Mouse (Mus musculus) liver, postnatal 0 days (tissue): ENCODE data around the gene Itga3. TPM values are rescaled to one million over a fixed set of nuclear protein-coding genes. Genes with fewer than 3 reads are reported as not detected.

Experiments
- ATAC-seq: fragments of 200-750 bp; cut with Nextera tagmentation; 2 replicates; pipeline ENCODE4 v1.8.0; 2017; ENCODE audit warnings: mild to moderate bottlenecking, moderate library complexity
- DNase-seq: peaks from one replicate; pipeline ENCODE4 v3.0.0-alpha.2; 2016
- H3K27ac ChIP-seq: fragments of 300-500 bp; sonication (generic); 2 replicates; pipeline ENCODE4 v1.5.1; 2014; ENCODE audit warnings: antibody characterized with exemption, moderate library complexity, mild to moderate bottlenecking, low read depth
- H3K27me3 ChIP-seq: fragments of 300-500 bp; sonication (generic); 2 replicates; pipeline ENCODE4 v1.6.1; 2014; ENCODE audit warnings: low read length, control low read depth, mixed read lengths; ENCODE audit not compliant: insufficient read depth
- H3K36me3 ChIP-seq: fragments of 300-500 bp; sonication (generic); replicated peaks from 2 replicates; pipeline ENCODE4 v1.6.1; 2014; ENCODE audit warnings: mild to moderate bottlenecking, control low read depth, low read length, moderate library complexity, mixed read lengths; ENCODE audit not compliant: insufficient read depth
- H3K4me1 ChIP-seq: fragments of 300-500 bp; sonication (generic); 2 replicates; pipeline ENCODE4 v1.6.1; 2014; ENCODE audit warnings: antibody characterized with exemption, mild to moderate bottlenecking, control low read depth; ENCODE audit not compliant: insufficient read depth
- H3K4me2 ChIP-seq: fragments of 300-500 bp; sonication (generic); 2 replicates; pipeline ENCODE4 v1.6.1; 2014; ENCODE audit warnings: low read depth, mild to moderate bottlenecking, low read length, moderate library complexity, mixed read lengths
- H3K4me3 ChIP-seq: fragments of 300-500 bp; sonication (generic); 2 replicates; pipeline ENCODE4 v1.5.1; 2014; ENCODE audit warnings: low read depth, low read length
- H3K9ac ChIP-seq: fragments of 300-500 bp; sonication (generic); replicated peaks from 2 replicates; pipeline ENCODE4 v1.6.1; 2014; ENCODE audit warnings: mild to moderate bottlenecking, moderate library complexity
- H3K9me3 ChIP-seq: fragments of 300-500 bp; sonication (generic); 2 replicates; pipeline ENCODE4 v1.6.1; 2016; ENCODE audit warnings: mild to moderate bottlenecking, control low read depth, low read length, mixed read lengths
- CTCF ChIP-seq: sonication (generic); IDR thresholded peaks from 2 replicates; pipeline ENCODE4 v1.5.1; 2016; ENCODE audit warnings: antibody characterized with exemption, low read depth
- EP300 ChIP-seq: IDR thresholded peaks from 2 replicates; pipeline ENCODE4 v1.6.1; 2016; ENCODE audit warnings: antibody characterized with exemption, low read depth, mild to moderate bottlenecking
- WGBS: fragments of 180-500 bp; shearing (Covaris S2); extraction: QIAGEN DNeasy Blood & Tissue Kit; methylation state at CpG from one replicate; pipeline ENCODE4 v1.1.7; 2014; ENCODE audit not compliant: insufficient replicate concordance; 5-methylcytosine and 5-hydroxymethylcytosine counted together
- polyA plus RNA-seq: library from polyadenylated mRNA; unstranded; fragments of >200 nt; fragmentation: Nextera tagmentation; extraction: Ambion mirVana; gene quantifications from 2 replicates; pipeline ENCODE4 v1.2.1, GENCODE M21; 2015

The Itga3 gene
- polyA plus RNA-seq, 1 experiment from 2014 or later, result 1.0 TPM

- DNase-seq (no peak), ATAC-seq (no peak)
Measured at GRCm38 (mm10) chr11:95032945-95033344, 43.7 kb downstream of the Itga3 start.

GRCm38 (mm10) chr11:95027850-95028470 lies 48.6 kb downstream of the Itga3 start:
- TF ChIP-seq CTCF, result no peak
- no peak for TF ChIP-seq EP300
- Histone ChIP-seq H3K36me3 (peaks cover 23% of the 10 kb centered on the region), H3K9me3 (no peaks in the 10 kb centered on the region), H3K27me3 (no peaks in the 10 kb centered on the region), H3K4me2 (no peak overlapping the region), H3K27ac (no peak overlapping the region), H3K9ac (no peak overlapping the region), H3K4me1 (peaks cover 6% of the 10 kb centered on the region; the same call in 1 of the 2 replicates), H3K4me3 (no peak overlapping the region)
- DNase-seq (no peak), ATAC-seq (no peak)
- WGBS, result 61% methylated on average over 13 of the region's 13 CpGs

More at GRCm38 (mm10) chr11:95032945-95033344, 43.7 kb downstream of the Itga3 start:
- Histone ChIP-seq H3K9me3 (no peaks in the 10 kb centered on the region), H3K4me2 (no peak overlapping the region), H3K4me3 (no peak overlapping the region), H3K27me3 (no peaks in the 10 kb centered on the region), H3K36me3 (peaks cover 3% of the 10 kb centered on the region; the same call in 1 of the 2 replicates), H3K27ac (no peak overlapping the region), H3K4me1 (no peaks in the 10 kb centered on the region), H3K9ac (no peak overlapping the region)
- 42% methylated on average over 6 of the region's 6 CpGs for WGBS
- TF ChIP-seq EP300 (no peak), CTCF (no peak)

GRCm38 (mm10) chr11:95026849-95027248 lies 49.8 kb downstream of the Itga3 start:
- Histone ChIP-seq H3K9ac (0 out of 2 replicates have a peak overlapping the region, but pooled peaks have one; percentile 16), H3K4me3 (no peak overlapping the region), H3K27ac (0 out of 2 replicates have a peak overlapping the region, but pooled peaks have one; percentile 29), H3K9me3 (no peaks in the 10 kb centered on the region), H3K27me3 (no peaks in the 10 kb centered on the region), H3K4me2 (no peak overlapping the region), H3K36me3 (peaks cover 27% of the 10 kb centered on the region), H3K4me1 (peaks cover 6% of the 10 kb centered on the region; the same call in 1 of the 2 replicates)
- WGBS, result 86% methylated on average over 6 of the region's 6 CpGs
- DNase-seq, result no peak
- TF ChIP-seq EP300, result no peak
- TF ChIP-seq CTCF, result no peak
- ATAC-seq, result no peak

- H3K27me3 ChIP-seq, result no peaks in the 10 kb centered on the region
- no peaks in the 10 kb centered on the region for H3K9me3 ChIP-seq
- DNase-seq (peak; percentile 56), ATAC-seq (peak; percentile 86)
- no peak overlapping the region for H3K4me2 ChIP-seq
- H3K27ac ChIP-seq, result 0 out of 2 replicates have a peak overlapping the region, but pooled peaks have one; percentile 35
- H3K4me3 ChIP-seq, result no peak overlapping the region
- WGBS, result 47% methylated on average over 6 of the region's 6 CpGs
- no peak overlapping the region for H3K9ac ChIP-seq
- peaks cover 29% of the 10 kb centered on the region for H3K36me3 ChIP-seq
- peaks cover 6% of the 10 kb centered on the region; the same call in 1 of the 2 replicates for H3K4me1 ChIP-seq
- TF ChIP-seq CTCF (no peak), EP300 (no peak)
Measured at GRCm38 (mm10) chr11:95026090-95026542, 50.5 kb downstream of the Itga3 start.

- H3K27ac ChIP-seq, result 0 out of 2 replicates have a peak overlapping the region, but pooled peaks have one; percentile 35
Measured at GRCm38 (mm10) chr11:95025227-95026012, 51.2 kb downstream of the Itga3 start.

More at GRCm38 (mm10) chr11:95025227-95026012, 51.2 kb downstream of the Itga3 start:
- TF ChIP-seq CTCF (no peak), EP300 (no peak)
- WGBS, result 76% methylated on average over 11 of the region's 11 CpGs
- Histone ChIP-seq H3K4me2 (no peak overlapping the region), H3K36me3 (peaks cover 34% of the 10 kb centered on the region), H3K27me3 (no peaks in the 10 kb centered on the region), H3K4me1 (peaks cover 6% of the 10 kb centered on the region; the same call in 1 of the 2 replicates), H3K9ac (no peak overlapping the region), H3K9me3 (no peaks in the 10 kb centered on the region), H3K4me3 (no peak overlapping the region)
- ATAC-seq (peak; percentile 11; the same call in 1 of the 2 replicates), DNase-seq (no peak)
